Mouse (Mus musculus) ES-Bruce4 (cell line): ENCODE measurements around the gene Hist1h4f.

ENCODE experiments used
- CTCF ChIP-seq: IDR thresholded peaks from one replicate; pipeline ENCODE4 v1.8.1; 2011; ENCODE audit warnings: low read depth, low read length
- EP300 ChIP-seq: IDR thresholded peaks from 2 replicates; pipeline ENCODE4 v1.6.1; 2011; ENCODE audit warnings: low read depth, low read length; ENCODE audit not compliant: insufficient read depth
- POLR2A ChIP-seq: IDR thresholded peaks from one replicate; pipeline ENCODE4 v1.8.1; 2011; ENCODE audit warnings: low read length; ENCODE audit not compliant: insufficient read depth

GRCm38 (mm10) chr13:23530181-23530900 lies 21.1 kb downstream of the Hist1h4f start:
- no peak for TF ChIP-seq CTCF
- TF ChIP-seq EP300: no peak
- TF ChIP-seq POLR2A: no peak
